Mouse (Mus musculus) hindlimb bud, embryonic 11.5 days (tissue): Measurements from ENCODE around the gene Ptpn20.

Experiments
- DNase-seq: peaks from one replicate; pipeline ENCODE4 v3.0.0-alpha.2; 2012; ENCODE audit warnings: low read depth, low spot score; ENCODE audit errors: extremely low spot score

Gene Ptpn20

DNA sequence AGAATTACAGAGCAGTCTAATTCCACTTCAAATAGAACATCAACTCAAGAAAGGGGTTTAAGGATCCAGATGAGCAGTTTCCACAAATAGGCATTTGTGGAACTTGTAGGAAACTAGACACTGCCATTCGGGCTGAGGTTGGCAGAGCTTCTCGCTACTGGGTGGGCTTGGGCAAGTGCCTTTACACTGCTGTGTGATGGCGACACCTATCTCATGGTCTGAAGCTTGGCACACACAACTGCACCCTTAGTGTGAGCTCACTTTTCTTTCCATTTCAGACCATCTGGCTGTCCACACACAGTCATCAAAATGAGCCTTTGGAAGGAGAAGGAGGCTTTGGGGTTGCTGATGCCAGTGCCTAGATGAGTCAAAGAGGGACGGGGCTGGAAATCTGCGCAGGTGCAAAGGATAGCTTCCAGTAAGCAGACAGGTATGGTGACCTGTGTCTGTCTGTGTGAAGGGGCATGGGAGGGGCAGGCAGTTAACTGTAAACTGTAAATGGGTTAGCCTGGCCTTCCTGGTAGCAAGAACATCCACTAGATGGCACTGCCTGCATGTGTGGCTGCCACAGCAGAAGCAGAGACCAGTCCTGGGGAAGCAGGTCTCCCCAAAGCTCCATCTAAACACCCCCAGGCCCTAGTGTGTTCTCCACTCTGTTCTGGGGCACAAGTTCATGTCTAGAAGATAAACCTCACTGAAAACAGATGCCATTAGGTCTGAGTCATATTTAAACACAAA is 84.5 kb downstream of the Ptpn20 start:
- no peak for DNase-seq

DNA sequence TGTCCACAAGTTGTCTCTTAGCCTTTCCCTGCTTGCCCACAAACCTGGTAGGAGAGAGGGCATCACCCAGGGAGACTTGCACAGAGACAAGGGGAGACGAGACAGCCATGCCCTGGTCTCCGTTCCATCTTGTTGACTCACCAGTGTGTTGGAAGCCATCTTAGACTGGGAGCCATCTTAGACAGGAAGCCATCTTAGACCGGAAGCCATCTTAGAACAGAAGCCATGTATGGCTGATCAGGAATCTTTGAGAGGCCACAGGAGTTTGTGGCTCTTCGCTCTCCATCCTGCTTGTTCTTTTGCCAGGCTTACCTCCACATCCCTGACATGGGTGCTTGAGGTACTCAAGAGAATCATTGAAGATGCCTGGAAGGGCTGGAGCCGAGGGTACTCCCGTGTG is 89.0 kb downstream of the Ptpn20 start:
- DNase-seq = no peak

DNA sequence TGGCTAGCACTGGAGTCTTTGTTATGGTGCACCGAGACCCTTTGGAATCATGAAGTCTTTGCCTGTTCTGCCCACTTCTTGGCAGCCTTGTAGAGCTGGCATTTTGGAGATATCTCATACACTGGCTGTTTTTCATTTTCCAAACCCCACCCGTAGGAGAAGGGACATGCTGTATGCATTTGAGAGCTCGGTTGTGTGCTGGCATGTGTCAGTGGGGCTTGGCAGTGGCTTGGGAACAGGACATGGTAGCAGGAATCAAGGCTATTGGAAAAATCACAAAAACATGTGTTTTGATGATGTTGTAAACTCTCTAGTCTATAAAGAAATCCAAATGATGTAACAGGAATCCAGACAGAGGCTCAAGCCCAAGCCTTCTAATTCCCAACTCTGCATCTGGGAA is 89.7 kb downstream of the Ptpn20 start:
- no peak for DNase-seq

DNA sequence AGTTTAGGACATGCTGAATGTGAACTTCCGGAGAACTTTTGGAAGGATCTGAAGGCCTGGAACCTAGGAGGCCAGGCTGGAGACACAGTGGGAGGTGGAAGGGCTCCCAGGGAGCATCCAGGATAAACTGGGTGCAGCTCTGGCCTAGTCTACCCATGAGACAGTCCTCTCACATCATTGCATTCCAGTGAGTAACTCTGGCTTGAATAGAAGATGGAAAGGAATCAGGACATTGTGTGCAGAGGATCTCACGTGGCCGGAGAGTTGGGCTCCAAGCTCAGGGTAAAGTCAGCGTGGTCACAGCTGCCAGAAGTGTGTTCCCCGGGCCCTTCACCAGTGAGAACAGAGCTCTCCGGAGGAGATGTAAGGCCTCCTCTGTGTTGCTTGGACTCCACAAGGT is 91.6 kb downstream of the Ptpn20 start:
- DNase-seq = no peak

DNA sequence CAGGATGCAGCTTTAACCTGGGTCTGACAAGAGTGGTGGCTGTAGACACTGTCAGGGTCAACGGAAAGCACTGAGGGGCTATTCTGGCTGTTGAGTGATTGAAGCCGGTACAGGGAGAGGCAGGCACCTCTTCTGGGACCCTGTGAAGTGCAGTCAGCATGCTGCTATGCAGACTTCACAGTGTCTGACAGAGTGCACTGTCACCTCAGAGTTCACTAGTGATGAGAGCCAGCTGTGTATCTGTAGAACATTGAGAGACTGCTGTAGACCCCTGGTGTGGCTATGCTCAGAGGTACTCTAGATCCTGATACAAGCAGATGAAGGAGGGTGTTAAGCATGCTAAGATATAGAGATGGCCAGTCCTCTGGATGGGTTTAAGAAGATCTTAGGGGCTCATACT is 93.8 kb downstream of the Ptpn20 start:
- no peak for DNase-seq

DNA sequence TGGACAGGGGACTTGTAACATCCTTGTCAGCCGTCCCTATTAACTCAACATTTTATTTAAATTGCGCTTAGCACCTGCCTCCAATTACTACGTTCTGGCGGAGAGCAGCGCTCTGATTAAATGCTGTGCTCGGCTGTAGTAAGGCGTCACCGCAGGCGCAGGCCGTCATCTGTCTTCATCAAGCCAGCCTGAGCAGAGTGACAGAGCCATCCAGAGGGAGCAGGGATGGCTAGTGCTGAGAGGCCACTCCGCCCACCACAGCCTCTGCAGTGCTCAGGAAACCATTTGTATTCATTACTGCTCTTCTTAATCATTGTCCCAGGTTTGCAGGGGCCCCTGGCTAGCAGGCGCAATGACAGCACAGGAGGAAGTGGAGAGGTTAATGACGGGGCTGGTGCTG is 94.7 kb downstream of the Ptpn20 start:
- DNase-seq = no peak

DNA sequence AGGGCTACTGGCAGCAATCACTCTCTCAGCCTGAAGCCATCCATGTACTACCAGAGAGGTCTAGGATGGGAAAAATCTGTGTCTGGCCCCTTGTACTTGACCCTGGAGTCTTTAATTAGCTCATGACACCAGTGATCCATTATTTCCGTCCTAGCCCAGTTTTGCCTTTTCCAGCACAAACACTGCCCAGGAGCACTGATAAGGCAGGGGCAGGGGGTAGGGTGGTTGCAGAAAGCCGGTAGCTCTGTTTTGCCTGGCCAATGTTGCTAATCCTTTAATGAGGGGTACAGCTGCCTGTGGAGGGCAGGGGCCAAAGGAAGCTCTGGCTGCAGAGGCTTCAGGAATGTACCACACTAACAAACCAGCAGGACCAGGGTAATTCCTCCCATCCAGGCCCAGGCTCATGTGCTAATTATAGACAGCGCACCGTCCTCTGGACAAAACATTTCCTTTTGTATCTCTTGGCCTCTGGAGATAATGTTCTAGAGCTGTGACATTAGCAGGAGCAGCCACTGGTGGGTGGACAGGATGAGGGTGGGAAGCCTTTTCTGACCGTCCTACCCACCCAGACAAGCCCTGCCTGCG is 98.5 kb downstream of the Ptpn20 start:
- DNase-seq = no peak

DNA sequence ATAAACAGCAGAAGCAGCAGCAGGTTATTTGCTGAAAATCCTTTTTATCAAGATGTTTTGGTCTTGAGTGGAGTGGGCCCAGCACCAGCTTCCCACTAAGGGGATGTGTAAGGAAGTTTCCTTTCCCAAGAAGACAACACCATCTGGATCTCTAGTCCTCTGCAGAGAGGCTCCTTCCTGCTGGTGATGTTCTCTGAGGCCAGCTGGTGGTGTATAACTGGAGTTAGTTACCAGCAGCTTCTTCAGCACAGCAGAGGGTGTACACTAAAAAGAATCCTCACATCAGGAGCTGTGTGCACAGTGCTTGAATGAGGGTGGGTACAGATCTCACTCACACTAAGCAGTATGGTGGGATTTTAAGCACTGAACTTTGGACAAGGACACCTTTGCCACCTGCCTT is 100.0 kb downstream of the Ptpn20 start:
- no peak for DNase-seq
